Mouse (Mus musculus) duodenum, adult 2 months (tissue): ENCODE measurements around the gene Stx3. TPM values are rescaled to one million over a fixed set of nuclear protein-coding genes. Genes with fewer than 3 reads are reported as not detected.

ENCODE experiments used
- polyA plus RNA-seq: library from polyadenylated mRNA; depleted of rRNA; stranded (reverse); fragments of >200 nt; gene quantifications from 2 replicates; pipeline ENCODE4 v1.2.3, GENCODE M21; 2012; ENCODE audit warnings: low replicate concordance; rRNA removed

Stx3 gene
- 18.8 and 23.7 TPM in 2 replicates for polyA plus RNA-seq

DNA sequence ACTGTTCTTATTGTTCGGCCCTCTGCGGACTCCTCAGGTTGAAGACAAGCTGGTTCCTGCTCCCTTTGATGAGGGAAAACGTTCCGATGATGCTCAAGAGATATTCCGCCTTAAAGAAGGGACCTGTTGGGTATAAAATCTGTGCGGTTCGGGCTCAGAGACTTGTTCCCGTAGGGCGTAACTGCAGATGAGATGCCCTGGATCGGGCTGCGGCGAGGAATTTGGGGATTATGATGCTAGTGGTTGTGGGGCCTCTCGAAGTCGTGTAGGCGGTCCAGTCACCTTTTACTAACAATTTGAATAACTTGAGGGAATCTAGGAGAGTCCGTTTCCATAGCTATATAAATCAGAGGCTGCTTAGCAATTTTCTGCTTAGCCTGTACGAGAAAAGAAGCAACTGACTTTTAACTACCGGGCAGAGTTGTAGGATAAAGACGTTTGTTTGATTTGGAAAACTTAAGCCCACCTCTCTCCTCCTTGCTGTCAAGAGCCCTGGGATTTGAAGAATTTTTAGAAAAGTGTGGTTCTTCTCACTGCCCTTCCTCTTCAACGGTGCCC is at the start of gene Stx3:
Stx3 (minus strand) TSS at position 261 of the 558 bp plus-strand sequence.

DNA sequence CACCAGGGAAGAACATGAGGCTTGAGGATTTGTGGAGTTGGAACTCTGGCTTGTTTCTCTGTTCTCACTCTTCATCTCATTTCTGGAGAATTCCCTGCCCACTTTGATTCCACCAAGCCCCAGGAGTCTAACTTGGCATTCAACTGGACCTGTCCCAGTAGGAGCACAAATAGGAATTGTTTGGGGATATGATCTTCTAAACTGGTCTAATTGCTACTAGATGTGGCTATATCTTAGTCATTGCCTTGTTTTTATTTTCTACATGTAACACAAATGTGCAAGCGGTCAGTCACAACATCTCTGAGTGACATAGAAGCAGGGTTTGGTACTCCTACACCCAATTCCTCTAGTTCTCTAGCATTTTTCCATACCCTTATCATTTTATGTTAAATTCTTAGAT is 41.8 kb upstream of the Stx3 start, which contains the start of gene Olfr1418:
Olfr1418 (minus strand) TSS at position 101 of the 400 bp plus-strand sequence.

DNA sequence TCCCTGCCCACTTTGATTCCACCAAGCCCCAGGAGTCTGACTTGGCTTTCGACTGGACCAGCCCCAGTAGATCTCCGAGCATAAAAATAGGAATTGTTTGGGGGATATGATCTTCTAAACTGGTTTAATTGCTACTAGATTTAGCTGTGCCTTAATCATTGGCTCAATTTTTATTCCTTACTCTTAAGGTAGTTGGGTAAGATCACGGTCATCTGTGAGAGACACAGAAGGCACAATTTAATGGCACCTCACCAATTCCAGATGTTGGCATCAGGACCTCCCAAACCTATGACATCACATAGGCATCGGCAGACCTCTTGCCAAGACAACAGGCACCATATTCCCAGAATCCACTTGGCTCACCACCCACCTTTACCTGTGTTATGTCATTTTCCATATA is 19.9 kb upstream of the Stx3 start, which contains the start of gene Olfr1417:
Olfr1417 (minus strand) TSS at position 101 of the 400 bp plus-strand sequence.

DNA sequence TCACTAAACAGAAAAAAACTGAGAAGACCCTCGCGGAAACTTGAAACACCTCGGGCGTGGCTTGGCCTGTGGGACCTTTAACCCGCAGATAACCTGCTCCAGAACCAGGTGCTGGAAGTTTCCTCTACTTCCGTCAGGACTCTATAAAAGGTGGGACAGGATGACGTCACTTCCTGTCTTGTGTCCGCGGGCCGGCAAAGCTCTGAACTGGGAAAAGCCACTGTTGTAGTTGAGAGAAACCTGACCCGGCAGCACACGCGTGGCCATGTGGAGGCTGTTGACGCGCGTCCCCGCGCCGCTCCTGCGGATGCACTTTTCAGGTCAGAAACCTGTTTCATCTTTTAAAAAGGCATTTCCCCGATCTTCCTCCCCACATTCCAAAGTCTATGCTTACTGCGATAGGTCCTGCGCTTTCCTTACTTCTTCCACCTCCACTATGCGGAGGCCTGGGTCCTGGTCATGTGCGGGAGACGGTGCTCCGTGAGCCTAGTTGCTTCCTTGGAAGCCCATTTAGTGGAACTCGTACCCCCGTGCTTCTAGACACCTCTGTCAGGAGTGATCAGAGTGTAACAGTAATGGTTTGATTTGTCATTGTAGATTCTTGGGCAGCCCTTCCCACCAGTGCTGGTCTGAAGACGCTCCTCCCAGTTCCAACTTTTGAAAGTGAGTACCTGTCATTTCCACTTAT is 48.9 kb downstream of the Stx3 start, which contains the start of gene Mrpl16:
Mrpl16 (plus strand) TSS at position 187 of the 688 bp plus-strand sequence.

DNA sequence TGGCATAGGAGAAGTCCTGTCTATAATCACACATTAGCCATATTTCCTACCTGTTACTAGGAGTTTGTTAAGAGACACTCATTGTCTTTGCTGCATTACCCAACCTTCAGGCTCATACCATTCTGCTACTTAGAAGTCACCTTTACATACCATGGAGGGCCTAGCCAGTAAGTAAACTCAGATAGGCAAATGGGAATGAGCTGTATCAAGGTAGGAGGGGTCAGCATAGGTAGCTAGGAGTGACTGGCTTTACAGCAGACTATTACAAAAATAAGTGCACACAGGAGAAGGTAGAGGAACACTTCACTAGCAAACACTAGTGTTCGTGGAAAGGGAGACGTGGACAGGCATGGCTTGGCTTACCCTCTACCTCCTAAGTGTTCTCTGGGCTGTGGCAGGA is 71.9 kb downstream of the Stx3 start, which contains the start of gene Gif:
Gif (plus strand) TSS at position 257 of the 400 bp plus-strand sequence.

Other genes with a start within 250 kb of the Stx3 start
- gene Ms4a6d, start 214.6 kb downstream of the Stx3 start, polyA plus RNA-seq, result 0.56 and 2.3 TPM in 2 replicates
- gene Ms4a2, start 195.7 kb downstream of the Stx3 start, polyA plus RNA-seq, result not detected in 2 replicates
- not detected in 2 replicates for gene Ms4a3, start 178.6 kb downstream of the Stx3 start, polyA plus RNA-seq
- not detected in 2 replicates for gene Oosp2, start 158.8 kb downstream of the Stx3 start, polyA plus RNA-seq
- gene Oosp1, start 128.3 kb downstream of the Stx3 start, polyA plus RNA-seq, result not detected in 2 replicates
- not detected in 2 replicates for gene Oosp3, start 122.3 kb downstream of the Stx3 start, polyA plus RNA-seq
- 0.24 and 1.8 TPM in 2 replicates for gene Gif, start 71.8 kb downstream of the Stx3 start, polyA plus RNA-seq
- 2.8 and 6.6 TPM in 2 replicates for gene Mrpl16, start 49.0 kb downstream of the Stx3 start, polyA plus RNA-seq
- gene Olfr1417, start 19.8 kb upstream of the Stx3 start, polyA plus RNA-seq, result not detected in 2 replicates
- not detected in 2 replicates for gene Olfr1418, start 41.7 kb upstream of the Stx3 start, polyA plus RNA-seq
- gene Olfr1419, start 55.7 kb upstream of the Stx3 start, polyA plus RNA-seq, result not detected in 2 replicates
- not detected in 2 replicates for gene Olfr1420, start 67.2 kb upstream of the Stx3 start, polyA plus RNA-seq
- gene Patl1, start 93.0 kb upstream of the Stx3 start, polyA plus RNA-seq, result 6.6 and 10.0 TPM in 2 replicates
- gene Osbp, start 146.5 kb upstream of the Stx3 start, polyA plus RNA-seq, result 6.4 and 8.0 TPM in 2 replicates
- gene Olfr1423, start 221.9 kb upstream of the Stx3 start, polyA plus RNA-seq, result not detected in 2 replicates
- gene Olfr1424, start 243.3 kb upstream of the Stx3 start, polyA plus RNA-seq, result not detected in 2 replicates